10 mouse cellular contexts compared by ENCODE assay signal in genomic region chr10:62507071-62507470, GRCm38 (mm10). TPM values are rescaled to one million over a fixed set of nuclear protein-coding genes. Genes with fewer than 3 reads are reported as not detected.
DNase-seq lines count a peak whose midpoint lies in the region; ATAC-seq and TF ChIP-seq lines count a peak whose summit lies in the region.
"Had no signal": no experiment of that assay in that cellular context is flagged by ENCODE, and none has a peak within 500 bp of the region (broad histone marks: within the 10 kb centered on the region; RNA-seq: fewer than 3 reads in every experiment).

No protein-coding gene starts in this region.

- H3K27me3 ChIP-seq in heart, embryonic 16.5 days (ENCODE audit: control insufficient read depth, insufficient read depth, low read length), result no peaks in the 10 kb centered on the region
- H3K27me3 ChIP-seq in lung, postnatal 0 days (replicated peaks; ENCODE audit: insufficient read depth, low read length), result no peaks in the 10 kb centered on the region
- no peaks in the 10 kb centered on the region for H3K27me3 ChIP-seq in small intestine, adult 2 months (ENCODE audit: control insufficient read depth, insufficient read depth, low read length)

- WGBS in heart, embryonic 16.5 days, result 86% methylated on average over 4 of the region's 4 CpGs
- 86% methylated on average over 4 of the region's 4 CpGs for WGBS in lung, postnatal 0 days
- WGBS in small intestine, adult 2 months, result 64% methylated on average over 4 of the region's 4 CpGs

- 0 out of 2 replicates have a peak, but pooled peaks cover 2% of the 10 kb centered on the region for H3K4me1 ChIP-seq in heart, embryonic 16.5 days (ENCODE audit: control insufficient read depth, insufficient read depth, low read length)
- no peaks in the 10 kb centered on the region for H3K4me1 ChIP-seq in lung, postnatal 0 days (ENCODE audit: insufficient read depth, low read depth, low read length)
- peaks cover 9% of the 10 kb centered on the region; the same call in 1 of the 2 replicates for H3K4me1 ChIP-seq in brown adipose tissue, adult 24 weeks (ENCODE audit: control insufficient read depth, insufficient read depth, insufficient read length, low read length)
- peaks cover 13% of the 10 kb centered on the region; the same call in 1 of the 2 replicates for H3K4me1 ChIP-seq in small intestine, adult 2 months (ENCODE audit: control insufficient read depth, insufficient read depth, insufficient read length, low read length)

- H3K27ac ChIP-seq in heart, embryonic 16.5 days (ENCODE audit: low read length), result no peak overlapping the region
- H3K27ac ChIP-seq in lung, postnatal 0 days (ENCODE audit: low read length), result peak overlapping the region; percentile 85
- peak overlapping the region; percentile 89 for H3K27ac ChIP-seq in brown adipose tissue, adult 24 weeks (replicated peaks; ENCODE audit: low read depth, low read length)
- H3K27ac ChIP-seq in small intestine, adult 2 months (ENCODE audit: insufficient read depth, low read depth, low read length), result peak overlapping the region; percentile 43; the same call in 1 of the 2 replicates
- H3K27ac ChIP-seq: embryonic facial prominence, embryonic 13.5 days had no signal

- H3K4me2 ChIP-seq in heart, embryonic 16.5 days (ENCODE audit: low read depth, low read length), result peak overlapping the region; percentile 74
- peak overlapping the region; percentile 54; the same call in 1 of the 2 replicates for H3K4me2 ChIP-seq in lung, postnatal 0 days (replicated peaks; ENCODE audit: low read depth, low read length)

- no peak for TF ChIP-seq EP300 in lung, postnatal 0 days (IDR thresholded peaks at IDR 0.05)

- no peak for TF ChIP-seq POLR2A in small intestine, adult 2 months (IDR thresholded peaks at IDR 0.05; ENCODE audit: low read depth, low read length)

- no peak for DNase-seq in heart, adult 9 months (ENCODE audit: low spot score in 2 of 2)
- no peak for DNase-seq in lung, postnatal 0 days (ENCODE audit: low spot score)
- no peak for DNase-seq in lung, adult 18-20 months
- DNase-seq: cerebellum, adult 9-11 months had no signal

- TF ChIP-seq CTCF in lung, postnatal 0 days (IDR thresholded peaks at IDR 0.05), result no peak
- no peak for TF ChIP-seq CTCF in small intestine, adult 2 months (IDR thresholded peaks at IDR 0.05; ENCODE audit: extremely low read depth, insufficient read length, insufficient replicate concordance, low read depth, low read length)

- peak overlapping the region; percentile 18 for H3K4me3 ChIP-seq in heart, embryonic 16.5 days (ENCODE audit: low read length)
- peak overlapping the region; percentile 32; the same call in 1 of the 2 replicates for H3K4me3 ChIP-seq in lung, postnatal 0 days (ENCODE audit: low read depth, low read length)
- peak overlapping the region; percentile 73 for H3K4me3 ChIP-seq in brown adipose tissue, adult 24 weeks (ENCODE audit: insufficient read depth, low read depth, low read length)
- no peak overlapping the region for H3K4me3 ChIP-seq in small intestine, adult 2 months (ENCODE audit: low read depth, low read length)

- no peaks in the 10 kb centered on the region for H3K36me3 ChIP-seq in heart, embryonic 16.5 days (ENCODE audit: control insufficient read depth, insufficient read depth)
- H3K36me3 ChIP-seq in lung, postnatal 0 days (ENCODE audit: insufficient read depth, low read length), result no peaks in the 10 kb centered on the region
- H3K36me3 ChIP-seq in small intestine, adult 2 months (ENCODE audit: control insufficient read depth, insufficient read depth, low read length), result no peaks in the 10 kb centered on the region
- H3K36me3 ChIP-seq: embryonic facial prominence, embryonic 13.5 days had no signal

- ATAC-seq in heart, embryonic 16.5 days (replicated peaks; ENCODE audit: extremely low read depth, insufficient read depth, low FRiP score), result no peak
- no peak for ATAC-seq in lung, postnatal 0 days
- ATAC-seq in cerebellum, adult (ENCODE audit: insufficient number of reproducible peaks, low FRiP score, low TSS enrichment), result no peak
- ATAC-seq: forebrain, embryonic 16.5 days had no signal

- no peak overlapping the region for H3K9ac ChIP-seq in heart, embryonic 16.5 days (ENCODE audit: low read length)
- H3K9ac ChIP-seq in lung, postnatal 0 days (replicated peaks; ENCODE audit: low read depth), result 0 out of 2 replicates have a peak overlapping the region, but pooled peaks have one; percentile 8

- no peaks in the 10 kb centered on the region for H3K9me3 ChIP-seq in heart, embryonic 16.5 days (replicated peaks; ENCODE audit: control insufficient read depth, low read length)
- no peaks in the 10 kb centered on the region for H3K9me3 ChIP-seq in lung, postnatal 0 days (ENCODE audit: low read length)
- H3K9me3 ChIP-seq: embryonic facial prominence, embryonic 13.5 days had no signal

RNA-seq across cellular contexts. Expression of gene Srgn, which starts 20.2 kb away (rescaled TPM):
- 18.6 and 28.8 TPM in 2 replicates for polyA plus RNA-seq in heart, embryonic 16.5 days (2015; fragmentation: Nextera tagmentation; extraction: Ambion mirVana)
- polyA plus RNA-seq in lung, postnatal 0 days (2015; fragmentation: Nextera tagmentation; extraction: Ambion mirVana), result 215 and 245 TPM in 2 replicates
- polyA plus RNA-seq in brown adipose tissue, adult 24 weeks (2012; ENCODE audit: insufficient read depth, insufficient read length, missing spikeins), result 48.5 and 88.7 TPM in 2 replicates
- polyA plus RNA-seq in small intestine, adult 2 months (2012; rRNA removed), result 6.5 and 8.2 TPM in 2 replicates

RNA-seq across cellular contexts. Expression of gene Vps26a, which starts 20.5 kb away (rescaled TPM):
- 73.4 and 80.2 TPM in 2 replicates for polyA plus RNA-seq in heart, embryonic 16.5 days (2015; fragmentation: Nextera tagmentation; extraction: Ambion mirVana)
- 62.7 and 68.7 TPM in 2 replicates for polyA plus RNA-seq in lung, postnatal 0 days (2015; fragmentation: Nextera tagmentation; extraction: Ambion mirVana)
- 46.9 and 61.9 TPM in 2 replicates for polyA plus RNA-seq in brown adipose tissue, adult 24 weeks (2012; ENCODE audit: insufficient read depth, insufficient read length, missing spikeins)
- 1.3 and 3.2 TPM in 2 replicates for polyA plus RNA-seq in small intestine, adult 2 months (2012; rRNA removed)

RNA-seq across cellular contexts. Expression of gene Supv3l1, which starts 57.5 kb away (rescaled TPM):
- polyA plus RNA-seq in heart, embryonic 16.5 days (2015; fragmentation: Nextera tagmentation; extraction: Ambion mirVana), result 29.2 and 29.9 TPM in 2 replicates
- 9.6 and 9.8 TPM in 2 replicates for polyA plus RNA-seq in lung, postnatal 0 days (2015; fragmentation: Nextera tagmentation; extraction: Ambion mirVana)
- polyA plus RNA-seq in brown adipose tissue, adult 24 weeks (2012; ENCODE audit: insufficient read depth, insufficient read length, missing spikeins), result 46.3 and 62.1 TPM in 2 replicates
- polyA plus RNA-seq in small intestine, adult 2 months (2012; rRNA removed), result 8.4 and 10.9 TPM in 2 replicates

RNA-seq across cellular contexts. Expression of gene 4930507D05Rik, which starts 57.8 kb away (rescaled TPM):
- 0.35 and 0.66 TPM in 2 replicates for polyA plus RNA-seq in heart, embryonic 16.5 days (2015; fragmentation: Nextera tagmentation; extraction: Ambion mirVana)
- 0.29 and 0.49 TPM in 2 replicates for polyA plus RNA-seq in lung, postnatal 0 days (2015; fragmentation: Nextera tagmentation; extraction: Ambion mirVana)
- not detected in 2 replicates for polyA plus RNA-seq in brown adipose tissue, adult 24 weeks (2012; ENCODE audit: insufficient read depth, insufficient read length, missing spikeins)
- 0.05 TPM in 1 of 2 replicates, not detected in the other for polyA plus RNA-seq in small intestine, adult 2 months (2012; rRNA removed)

Comparison
In these comparisons a context has a peak if more than half of its experiments do, and no peak if none do; other contexts are left out.
1. RNA of gene Vps26a, which starts 20.5 kb away (polyA plus RNA-seq): 73.4 to 80.2 TPM in heart, embryonic 16.5 days, 62.7 to 68.7 TPM in lung, postnatal 0 days and 46.9 to 61.9 TPM in brown adipose tissue, adult 24 weeks; 1.3 to 3.2 TPM in small intestine, adult 2 months; every median in the first group is over 10 times any median in the second.